Mouse (Mus musculus) liver, embryonic 14.5 days (tissue): ENCODE data around the gene Ogn. TPM values are rescaled to one million over a fixed set of nuclear protein-coding genes. Genes with fewer than 3 reads are reported as not detected.
"Not testable (repeated sequence)": the region's sequence is repeated elsewhere in the genome, so short reads cannot be mapped to it uniquely, and the experiment has no call there.

ENCODE experiments used
- ATAC-seq: fragments of 200-750 bp; cut with Nextera tagmentation; 2 replicates; pipeline ENCODE4 v1.8.0; 2017; ENCODE audit warnings: moderate number of reproducible peaks, mild to moderate bottlenecking, moderate library complexity; ENCODE audit not compliant: insufficient read depth
- DNase-seq, 3 experiments: peaks; one replicate each; pipeline ENCODE4 v3.0.0-alpha.2; 2012 to 2013; ENCODE audit warnings: low read depth in 3 of 3, low spot score in 3 of 3
- H3K27ac ChIP-seq: fragments of 300-500 bp; sonication (generic); 2 replicates; pipeline ENCODE4 v1.5.1; 2014; ENCODE audit warnings: moderate library complexity, mild to moderate bottlenecking, control low read depth, inconsistent platforms
- H3K27me3 ChIP-seq: fragments of 300-500 bp; sonication (generic); 2 replicates; pipeline ENCODE4 v1.6.1; 2014; ENCODE audit warnings: mild to moderate bottlenecking, low read length, moderate library complexity; ENCODE audit not compliant: control insufficient read depth, insufficient read depth
- H3K36me3 ChIP-seq: fragments of 300-500 bp; sonication (generic); replicated peaks from 2 replicates; pipeline ENCODE4 v1.6.1; 2014; ENCODE audit warnings: low read depth; ENCODE audit not compliant: control insufficient read depth, insufficient read depth
- H3K4me1 ChIP-seq, 2 experiments: fragments of 200-500 bp in 1 of 2; fragments of 300-500 bp in 1 of 2; sonication (generic) in 1 of 2; replicated peaks; 2 replicates each; pipeline ENCODE4 v1.6.1; 2012 to 2014; ENCODE audit warnings: antibody characterized with exemption in 1 of 2, inconsistent platforms in 1 of 2, low read length in 1 of 2; ENCODE audit not compliant: control insufficient read depth in 2 of 2, insufficient read depth in 2 of 2
- H3K4me2 ChIP-seq: fragments of 300-500 bp; sonication (generic); 2 replicates; pipeline ENCODE4 v1.6.1; 2014; ENCODE audit warnings: low read depth, mild to moderate bottlenecking, control low read depth, moderate library complexity
- H3K4me3 ChIP-seq, 2 experiments: fragments of 200-500 bp in 1 of 2; fragments of 300-500 bp in 1 of 2; sonication (generic) in 1 of 2; 2 replicates each; pipeline ENCODE4 v1.5.1; 2012 to 2014; ENCODE audit warnings: low read depth in 2 of 2, low read length in 2 of 2, mild to moderate bottlenecking in 2 of 2, control low read depth in 1 of 2, inconsistent platforms in 1 of 2, moderate library complexity in 1 of 2; ENCODE audit not compliant: insufficient read depth in 1 of 2
- H3K9ac ChIP-seq: fragments of 300-500 bp; sonication (generic); replicated peaks from 2 replicates; pipeline ENCODE4 v1.6.1; 2014; ENCODE audit warnings: mild to moderate bottlenecking, control low read depth, moderate library complexity
- H3K9me3 ChIP-seq: fragments of 300-500 bp; sonication (generic); 2 replicates; pipeline ENCODE4 v1.6.1; 2016; ENCODE audit warnings: low read length, mixed read lengths; ENCODE audit not compliant: control insufficient read depth
- CTCF ChIP-seq: IDR thresholded peaks from 2 replicates; pipeline ENCODE4 v1.5.1; 2016; ENCODE audit warnings: antibody characterized with exemption, low read depth, control low read depth
- EP300 ChIP-seq: IDR thresholded peaks from 2 replicates; pipeline ENCODE4 v1.6.1; 2016; ENCODE audit warnings: antibody characterized with exemption, low read depth
- WGBS: fragments of 180-500 bp; shearing (Covaris S2); extraction: QIAGEN DNeasy Blood & Tissue Kit; methylation state at CpG from one replicate; pipeline ENCODE4 v1.1.7; 2014; ENCODE audit not compliant: insufficient replicate concordance; 5-methylcytosine and 5-hydroxymethylcytosine counted together
- polyA plus RNA-seq, 2 experiments: library from polyadenylated mRNA; depleted of rRNA in 1 of 2; stranded (reverse) in 1 of 2; unstranded in 1 of 2; fragments of >200 nt; fragmentation: Nextera tagmentation in 1 of 2; extraction: Ambion mirVana in 1 of 2; gene quantifications; 2 replicates each; pipeline versions ENCODE4 v1.2.1 to v1.2.3; 2012 to 2014

The Ogn gene
- polyA plus RNA-seq, 2 experiments = 0.49 to 1.5 TPM

DNA sequence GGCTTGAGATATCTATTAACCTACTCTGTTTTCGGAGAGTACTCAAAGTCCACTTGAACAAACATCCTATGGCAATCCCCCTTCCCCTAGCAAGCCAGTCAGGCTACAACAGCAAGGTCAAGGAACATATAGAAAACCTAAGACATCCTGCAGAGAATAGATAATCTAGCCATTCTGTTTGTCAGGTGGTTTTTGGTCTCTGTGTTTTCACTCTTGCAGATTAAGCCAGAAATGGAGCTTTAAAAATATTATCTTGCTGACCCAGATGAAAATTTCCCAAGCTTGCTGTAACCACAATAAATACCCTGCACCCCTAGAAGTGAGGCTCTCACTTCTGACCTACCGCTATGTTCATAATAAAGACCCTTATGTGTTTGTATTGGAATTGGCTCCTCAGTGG lies 36.4 kb upstream of the Ogn start:
- peak; percentile 64 to 66 (median 64) for DNase-seq
- H3K27ac ChIP-seq = peak overlapping the region; percentile 48
- peak; percentile 90 for TF ChIP-seq EP300
- no peak for TF ChIP-seq CTCF

DNA sequence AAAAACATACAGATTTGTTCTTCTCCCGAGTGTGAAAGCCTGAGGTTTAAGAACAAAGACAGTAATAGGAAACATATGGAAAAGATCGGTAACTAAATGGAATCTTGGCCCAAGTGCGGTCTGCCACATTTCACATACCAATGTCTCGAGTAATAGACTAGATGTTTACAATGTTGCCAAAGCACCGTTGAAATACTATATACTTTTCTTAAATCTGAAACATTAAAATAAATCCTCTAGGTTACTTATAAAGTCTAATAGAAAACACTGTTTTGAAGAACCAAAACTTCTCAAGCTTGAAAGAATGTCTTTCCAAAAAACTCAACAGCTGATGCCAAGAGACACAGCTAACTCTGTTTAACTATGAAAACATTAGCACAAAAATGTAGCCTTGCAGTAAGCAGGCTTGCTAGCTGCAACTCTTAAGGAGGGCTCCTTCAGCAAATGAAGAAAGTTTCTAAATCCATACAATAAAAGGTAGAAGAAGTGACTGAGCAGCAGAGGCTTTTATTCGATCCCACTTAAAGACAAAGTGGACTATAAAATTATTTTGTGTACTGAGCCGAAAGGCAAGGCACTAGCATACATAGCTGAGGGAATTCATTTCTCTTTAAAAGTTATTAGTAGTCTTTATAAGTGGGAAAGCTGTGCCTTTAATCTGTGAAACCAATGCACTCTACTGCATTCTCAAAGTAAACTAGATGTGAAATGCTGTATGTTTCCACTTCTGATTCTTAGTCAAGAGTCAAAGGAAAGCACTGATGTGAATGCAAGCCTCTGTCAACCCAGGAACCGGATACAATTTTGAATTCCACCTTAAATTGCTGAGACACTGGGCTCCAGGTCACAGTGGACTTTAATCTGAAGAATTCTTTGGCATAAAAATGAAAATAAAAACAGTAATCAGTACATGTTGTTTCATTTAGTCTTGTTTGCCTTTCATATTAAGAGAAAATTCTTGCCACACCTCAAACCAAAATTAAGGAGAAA lies 26.0 kb upstream of the Ogn start, which contains the start of gene Omd:
Omd (plus strand) TSS at position 922 of the 990 bp plus-strand sequence.
- H3K36me3 ChIP-seq = no peaks in the 10 kb centered on the region
- H3K4me1 ChIP-seq = no peaks in the 10 kb centered on the region
- DNase-seq = no peak
- TF ChIP-seq EP300 (no peak), CTCF (no peak)
- ATAC-seq = no peak
- WGBS = 72% methylated on average over 8 of the region's 8 CpGs
- no peak within 1 kb of the TSS for H3K4me2 ChIP-seq
- H3K27ac ChIP-seq = no peak within 1 kb of the TSS
- no peak within 1 kb of the TSS for H3K9ac ChIP-seq
- H3K27me3 ChIP-seq = no peaks in the 10 kb centered on the region
- no peak within 1 kb of the TSS for H3K4me3 ChIP-seq
- H3K9me3 ChIP-seq = no peaks in the 10 kb centered on the region

More for the DNA sequence above, 36.4 kb upstream of the Ogn start:
- Histone ChIP-seq H3K4me1 (peaks cover 13% of the 10 kb centered on the region in 2 experiments), H3K9me3 (no peaks in the 10 kb centered on the region), H3K4me3 (no peak overlapping the region; a peak in 1 of 4 replicates), H3K36me3 (no peaks in the 10 kb centered on the region), H3K27me3 (no peaks in the 10 kb centered on the region), H3K4me2 (peak overlapping the region; percentile 49), H3K9ac (peak overlapping the region; percentile 12; the same call in 1 of the 2 replicates)
- peak; percentile 89 for ATAC-seq
- WGBS = 9% methylated on average over 2 of the region's 2 CpGs

DNA sequence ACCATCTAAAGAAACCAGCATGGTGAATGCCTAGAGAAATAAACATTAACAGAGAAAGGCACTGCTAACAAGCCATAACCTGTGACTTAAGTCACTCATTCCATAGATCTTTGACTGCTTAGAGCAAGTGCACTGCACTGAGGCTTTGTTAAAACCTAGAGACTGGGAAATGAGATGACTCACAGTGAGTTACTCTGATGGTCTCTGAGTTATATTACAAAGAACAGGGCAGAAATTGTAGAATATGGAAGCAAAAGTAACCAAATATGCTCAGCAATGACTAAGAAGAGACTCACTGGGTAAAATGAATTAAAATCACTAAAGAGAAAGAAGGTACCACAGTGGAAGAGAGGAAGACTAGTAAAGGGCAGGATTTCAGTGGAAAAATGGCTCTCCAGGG lies 24.0 kb upstream of the Ogn start:
- DNase-seq = no peak
- no peak overlapping the region for H3K27ac ChIP-seq
- TF ChIP-seq EP300 (no peak), CTCF (no peak)

DNA sequence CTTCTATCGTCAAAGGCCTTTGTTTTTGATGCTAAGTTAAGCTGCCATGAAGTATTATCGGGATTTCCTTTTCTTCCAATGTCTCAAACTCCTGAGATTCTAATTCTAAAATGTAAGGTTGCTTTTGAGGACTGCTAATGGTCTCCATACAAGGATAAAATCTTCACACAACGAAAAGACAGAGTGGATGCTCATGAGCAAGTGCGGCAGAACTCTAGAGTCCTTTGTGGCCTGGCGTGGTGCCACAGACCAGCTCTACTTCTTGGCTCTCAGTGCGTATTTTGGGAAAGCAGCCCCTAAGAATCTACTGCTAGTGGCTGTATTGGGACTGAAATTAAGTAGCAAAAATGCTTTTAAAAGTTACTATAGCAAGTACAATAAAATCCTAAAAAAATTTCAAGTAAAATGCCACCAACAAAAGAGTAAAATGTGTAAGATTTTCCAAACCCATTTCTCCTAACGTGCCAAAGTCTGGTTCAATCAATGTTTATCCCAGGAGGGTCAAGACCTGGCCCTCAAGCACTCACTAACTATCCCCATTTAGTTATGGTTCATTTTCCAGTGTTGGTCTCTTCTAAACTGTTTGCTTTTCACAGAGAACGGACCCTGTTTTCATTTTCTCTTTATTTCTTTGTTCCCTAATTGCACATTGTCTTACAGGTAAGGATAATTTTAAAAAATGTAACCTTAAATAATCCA lies 23.4 kb upstream of the Ogn start:
- 78% methylated on average over 8 of the region's 8 CpGs for WGBS
- DNase-seq (no peak), ATAC-seq (no peak)

More for the DNA sequence above, 24.0 kb upstream of the Ogn start:
- Histone ChIP-seq H3K4me2 (no peak overlapping the region), H3K36me3 (no peaks in the 10 kb centered on the region), H3K4me1 (no peaks in the 10 kb centered on the region), H3K4me3 (no peak overlapping the region), H3K27me3 (no peaks in the 10 kb centered on the region), H3K9me3 (no peaks in the 10 kb centered on the region), H3K9ac (no peak overlapping the region)
- ATAC-seq = no peak

DNA sequence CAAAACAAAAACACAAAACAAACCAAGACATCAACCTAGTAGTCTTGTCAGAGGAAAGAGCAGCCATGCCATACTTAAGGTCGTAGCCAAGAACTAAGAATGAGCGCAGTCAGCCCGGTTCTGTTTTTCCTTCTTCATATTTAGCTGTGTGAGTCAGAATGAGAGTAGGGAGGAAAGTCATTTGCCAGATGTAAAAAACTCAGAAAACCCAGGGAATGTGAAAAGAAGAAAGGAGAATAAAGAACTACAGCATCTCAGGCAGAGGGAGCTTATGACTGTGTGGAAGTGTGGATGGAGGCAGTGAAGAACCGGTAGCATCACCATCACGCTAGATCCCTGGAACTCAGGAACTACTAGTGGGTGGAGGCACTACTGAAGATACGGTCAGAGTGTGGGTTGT lies 21.8 kb upstream of the Ogn start:
- no peak overlapping the region for H3K27ac ChIP-seq
- no peak overlapping the region for H3K9ac ChIP-seq
- no peaks in the 10 kb centered on the region for H3K4me1 ChIP-seq
- ATAC-seq = no peak
- H3K9me3 ChIP-seq = no peaks in the 10 kb centered on the region
- DNase-seq = no peak
- no peak overlapping the region for H3K4me3 ChIP-seq
- H3K4me2 ChIP-seq = no peak overlapping the region
- no peaks in the 10 kb centered on the region for H3K27me3 ChIP-seq
- no peaks in the 10 kb centered on the region for H3K36me3 ChIP-seq
- TF ChIP-seq CTCF = no peak
- TF ChIP-seq EP300 = no peak
- 91% methylated on average over 6 of the region's 6 CpGs for WGBS

More for the DNA sequence above, 23.4 kb upstream of the Ogn start:
- H3K4me1 ChIP-seq = no peaks in the 10 kb centered on the region
- no peaks in the 10 kb centered on the region for H3K36me3 ChIP-seq
- no peaks in the 10 kb centered on the region for H3K27me3 ChIP-seq
- no peak overlapping the region for H3K4me2 ChIP-seq
- no peaks in the 10 kb centered on the region for H3K9me3 ChIP-seq
- no peak overlapping the region for H3K27ac ChIP-seq
- no peak overlapping the region for H3K9ac ChIP-seq
- H3K4me3 ChIP-seq = no peak overlapping the region
- TF ChIP-seq EP300 = no peak
- no peak for TF ChIP-seq CTCF

DNA sequence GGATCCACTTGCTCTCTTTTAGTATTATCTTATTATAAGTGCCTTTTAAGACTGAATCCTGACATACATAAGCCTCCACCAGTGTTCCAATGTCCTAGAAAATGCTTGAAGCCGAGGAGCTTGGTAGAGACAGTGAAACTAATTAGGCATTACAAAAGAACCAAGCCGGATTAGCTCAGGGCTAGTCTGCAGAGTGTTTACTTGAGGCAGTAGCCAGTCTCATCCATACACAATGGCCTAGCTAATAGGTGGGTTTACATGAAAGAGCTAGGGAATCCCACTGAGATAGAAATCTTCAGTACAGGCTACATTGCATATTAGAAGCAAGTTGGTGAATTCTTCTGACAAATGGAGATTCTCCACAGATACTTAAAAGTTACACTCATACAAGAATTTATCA lies 5.3 kb upstream of the Ogn start:
- ATAC-seq, H3K36me3 ChIP-seq, DNase-seq, H3K27me3 ChIP-seq, H3K4me3 ChIP-seq, H3K9me3 ChIP-seq, H3K4me2 ChIP-seq, H3K4me1 ChIP-seq, H3K27ac ChIP-seq, H3K9ac ChIP-seq: not testable (repeated sequence)
- WGBS = 81% methylated on average over 2 of the region's 2 CpGs
